Mouse (Mus musculus): ENCODE results near the gene Timp3. TPM values are rescaled to one million over a fixed set of nuclear protein-coding genes. Genes with fewer than 3 reads are reported as not detected.

The Timp3 gene
- total and polyA plus RNA-seq, 3 experiments = 80.2 to 174 (median 154) TPM

- peaks cover 12% of the 10 kb centered on the region for H3K4me1 ChIP-seq (ENCODE audit: control insufficient read depth, insufficient read depth, low read length)
- H3K27me3 ChIP-seq (ENCODE audit: control insufficient read depth, insufficient read depth, low read length) = no peaks in the 10 kb centered on the region
- no peak for DNase-seq
- intact Hi-C loops (cut with DNase I) = loop anchor here (2.0 kb wide), 1 partner anchor 14 kb away; no protein-coding TSS in a partner anchor
- no peak overlapping the region for H3K27ac ChIP-seq
- no peak overlapping the region for H3K9ac ChIP-seq (ENCODE audit: low read depth, low read length)
- H3K36me3 ChIP-seq (ENCODE audit: control insufficient read depth, insufficient read depth, low read length) = no peaks in the 10 kb centered on the region
- no peak for TF ChIP-seq EP300 (IDR thresholded peaks at IDR 0.05; ENCODE audit: insufficient read depth, low read depth, low read length)
- TF ChIP-seq CTCF (IDR thresholded peaks at IDR 0.05) = no peak
- TF ChIP-seq POLR2A (IDR thresholded peaks at IDR 0.05; ENCODE audit: insufficient read depth, low read depth, low read length) = no peak
- no peaks in the 10 kb centered on the region for H3K79me2 ChIP-seq (replicated peaks; ENCODE audit: control insufficient read depth, insufficient read depth, low read length)
- 66% methylated on average over 2 of the region's 2 CpGs for WGBS
- no peak overlapping the region for H3K4me3 ChIP-seq
Measured at GRCm38 (mm10) chr10:86278481-86278880, 21.7 kb upstream of the Timp3 start.

GRCm38 (mm10) chr10:86279579-86280168 is 20.5 kb upstream of the Timp3 start:
- intact Hi-C loops (cut with DNase I) = loop anchor here (2.0 kb wide), 1 partner anchor 13 kb away; no protein-coding TSS in a partner anchor
- no peak overlapping the region for H3K27ac ChIP-seq
- no peaks in the 10 kb centered on the region for H3K27me3 ChIP-seq (ENCODE audit: control insufficient read depth, insufficient read depth, low read length)
- TF ChIP-seq POLR2A (IDR thresholded peaks at IDR 0.05; ENCODE audit: insufficient read depth, low read depth, low read length) (no peak), CTCF (IDR thresholded peaks at IDR 0.05) (no peak), EP300 (IDR thresholded peaks at IDR 0.05; ENCODE audit: insufficient read depth, low read depth, low read length) (no peak)
- H3K4me3 ChIP-seq = no peak overlapping the region
- 88% methylated on average over 7 of the region's 7 CpGs for WGBS
- H3K4me1 ChIP-seq (ENCODE audit: control insufficient read depth, insufficient read depth, low read length) = peaks cover 4% of the 10 kb centered on the region; the same call in 1 of the 2 replicates
- no peak overlapping the region for H3K9ac ChIP-seq (ENCODE audit: low read depth, low read length)
- no peak for DNase-seq
- no peaks in the 10 kb centered on the region for H3K79me2 ChIP-seq (replicated peaks; ENCODE audit: control insufficient read depth, insufficient read depth, low read length)
- no peaks in the 10 kb centered on the region for H3K36me3 ChIP-seq (ENCODE audit: control insufficient read depth, insufficient read depth, low read length)

- DNase-seq = peak in 1 of 2 experiments; percentile 9
- no peaks in the 10 kb centered on the region for H3K79me2 ChIP-seq (replicated peaks; ENCODE audit: control insufficient read depth, insufficient read depth, low read length)
- no peaks in the 10 kb centered on the region for H3K27me3 ChIP-seq (ENCODE audit: control insufficient read depth, insufficient read depth, low read length)
- intact Hi-C loops (cut with DNase I) = no loop called here
- 81% methylated on average over 8 of the region's 8 CpGs for WGBS
- H3K27ac ChIP-seq = no peak overlapping the region
- H3K4me1 ChIP-seq (ENCODE audit: control insufficient read depth, insufficient read depth, low read length) = peaks cover 2% of the 10 kb centered on the region; the same call in 1 of the 2 replicates
- no peaks in the 10 kb centered on the region for H3K36me3 ChIP-seq (ENCODE audit: control insufficient read depth, insufficient read depth, low read length)
- no peak for TF ChIP-seq POLR2A (IDR thresholded peaks at IDR 0.05; ENCODE audit: insufficient read depth, low read depth, low read length)
- TF ChIP-seq EP300 (IDR thresholded peaks at IDR 0.05; ENCODE audit: insufficient read depth, low read depth, low read length) = 0 out of 2 replicates have a peak, but pooled peaks have one; percentile 13
- TF ChIP-seq CTCF (IDR thresholded peaks at IDR 0.05) = peak; percentile 29
- H3K9ac ChIP-seq (ENCODE audit: low read depth, low read length) = no peak overlapping the region
- H3K4me3 ChIP-seq = no peak overlapping the region
Measured at GRCm38 (mm10) chr10:86281238-86281637, 18.9 kb upstream of the Timp3 start.

GRCm38 (mm10) chr10:86286508-86286907 is 13.7 kb upstream of the Timp3 start:
- TF ChIP-seq EP300 (IDR thresholded peaks at IDR 0.05; ENCODE audit: insufficient read depth, low read depth, low read length) = 0 out of 2 replicates have a peak, but pooled peaks have one; percentile 43
- no peak for TF ChIP-seq POLR2A (IDR thresholded peaks at IDR 0.05; ENCODE audit: insufficient read depth, low read depth, low read length)
- no peak for TF ChIP-seq CTCF (IDR thresholded peaks at IDR 0.05)
- Histone ChIP-seq H3K36me3 (ENCODE audit: control insufficient read depth, insufficient read depth, low read length) (no peaks in the 10 kb centered on the region), H3K27me3 (ENCODE audit: control insufficient read depth, insufficient read depth, low read length) (no peaks in the 10 kb centered on the region), H3K79me2 (replicated peaks; ENCODE audit: control insufficient read depth, insufficient read depth, low read length) (no peaks in the 10 kb centered on the region), H3K27ac (no peak overlapping the region), H3K4me3 (no peak overlapping the region), H3K4me1 (ENCODE audit: control insufficient read depth, insufficient read depth, low read length) (no peaks in the 10 kb centered on the region), H3K9ac (ENCODE audit: low read depth, low read length) (no peak overlapping the region)
- 71% methylated on average over 7 of the region's 7 CpGs for WGBS
- DNase-seq = peak in 1 of 2 experiments; percentile 64
- intact Hi-C loops (cut with DNase I) = no loop called here

GRCm38 (mm10) chr10:86290109-86290771 is 9.9 kb upstream of the Timp3 start:
- H3K27me3 ChIP-seq (ENCODE audit: control insufficient read depth, insufficient read depth, low read length) = no peaks in the 10 kb centered on the region
- H3K4me3 ChIP-seq = no peak overlapping the region
- H3K4me1 ChIP-seq (ENCODE audit: control insufficient read depth, insufficient read depth, low read length) = no peaks in the 10 kb centered on the region
- no peak overlapping the region for H3K27ac ChIP-seq
- WGBS = 66% methylated on average over 8 of the region's 8 CpGs
- no peak overlapping the region for H3K9ac ChIP-seq (ENCODE audit: low read depth, low read length)
- no peak for TF ChIP-seq EP300 (IDR thresholded peaks at IDR 0.05; ENCODE audit: insufficient read depth, low read depth, low read length)
- TF ChIP-seq POLR2A (IDR thresholded peaks at IDR 0.05; ENCODE audit: insufficient read depth, low read depth, low read length) = no peak
- TF ChIP-seq CTCF (IDR thresholded peaks at IDR 0.05) = no peak
- H3K79me2 ChIP-seq (replicated peaks; ENCODE audit: control insufficient read depth, insufficient read depth, low read length) = no peaks in the 10 kb centered on the region
- no peak for DNase-seq
- H3K36me3 ChIP-seq (ENCODE audit: control insufficient read depth, insufficient read depth, low read length) = no peaks in the 10 kb centered on the region
- intact Hi-C loops (cut with DNase I) = no loop called here

DNA sequence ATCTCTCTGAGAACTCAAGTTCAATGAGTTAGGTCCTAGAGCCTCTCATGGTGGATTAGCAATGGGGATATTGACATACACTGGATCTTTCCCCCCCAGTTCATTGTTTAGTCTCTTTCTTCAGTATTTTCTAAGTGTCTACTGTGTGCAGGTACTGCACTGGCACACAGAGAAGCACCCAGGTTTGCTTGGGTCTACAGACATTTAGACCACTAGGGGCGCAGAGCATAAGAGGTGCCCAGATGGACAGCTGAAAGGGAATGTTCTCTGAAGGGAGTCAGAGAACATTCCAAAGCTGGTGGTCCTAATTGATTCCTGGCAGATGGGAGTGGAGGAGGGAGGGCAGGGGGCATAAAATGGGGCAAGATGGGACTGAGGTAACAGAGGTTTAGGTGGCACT is 6.3 kb upstream of the Timp3 start:
- Histone ChIP-seq H3K27ac (no peak overlapping the region), H3K4me3 (no peak overlapping the region), H3K4me1 (ENCODE audit: control insufficient read depth, insufficient read depth, low read length) (peaks cover 7% of the 10 kb centered on the region), H3K9ac (ENCODE audit: low read depth, low read length) (no peak overlapping the region), H3K36me3 (ENCODE audit: control insufficient read depth, insufficient read depth, low read length) (no peaks in the 10 kb centered on the region), H3K27me3 (ENCODE audit: control insufficient read depth, insufficient read depth, low read length) (no peaks in the 10 kb centered on the region), H3K79me2 (replicated peaks; ENCODE audit: control insufficient read depth, insufficient read depth, low read length) (no peaks in the 10 kb centered on the region)
- no peak for TF ChIP-seq POLR2A (IDR thresholded peaks at IDR 0.05; ENCODE audit: insufficient read depth, low read depth, low read length)
- peak; percentile 36 for TF ChIP-seq CTCF (IDR thresholded peaks at IDR 0.05)
- intact Hi-C loops (cut with DNase I) = loop anchor here (2.0 kb wide), 1 partner anchor 15 kb away; no protein-coding TSS in a partner anchor
- WGBS = 87% methylated on average over 1 of the region's 1 CpGs
- no peak for DNase-seq

Measured in heart, adult 2 months (tissue).